Mouse (Mus musculus) lung, postnatal 0 days (tissue): ENCODE results near the gene H2-Q10.

Experiments
- CTCF ChIP-seq: IDR thresholded peaks from 2 replicates; pipeline ENCODE4 v1.5.1; 2016; ENCODE audit warnings: antibody characterized with exemption, mild to moderate bottlenecking
- EP300 ChIP-seq: IDR thresholded peaks from 2 replicates; pipeline ENCODE4 v1.6.1; 2016; ENCODE audit warnings: antibody characterized with exemption, mild to moderate bottlenecking, control low read depth

DNA sequence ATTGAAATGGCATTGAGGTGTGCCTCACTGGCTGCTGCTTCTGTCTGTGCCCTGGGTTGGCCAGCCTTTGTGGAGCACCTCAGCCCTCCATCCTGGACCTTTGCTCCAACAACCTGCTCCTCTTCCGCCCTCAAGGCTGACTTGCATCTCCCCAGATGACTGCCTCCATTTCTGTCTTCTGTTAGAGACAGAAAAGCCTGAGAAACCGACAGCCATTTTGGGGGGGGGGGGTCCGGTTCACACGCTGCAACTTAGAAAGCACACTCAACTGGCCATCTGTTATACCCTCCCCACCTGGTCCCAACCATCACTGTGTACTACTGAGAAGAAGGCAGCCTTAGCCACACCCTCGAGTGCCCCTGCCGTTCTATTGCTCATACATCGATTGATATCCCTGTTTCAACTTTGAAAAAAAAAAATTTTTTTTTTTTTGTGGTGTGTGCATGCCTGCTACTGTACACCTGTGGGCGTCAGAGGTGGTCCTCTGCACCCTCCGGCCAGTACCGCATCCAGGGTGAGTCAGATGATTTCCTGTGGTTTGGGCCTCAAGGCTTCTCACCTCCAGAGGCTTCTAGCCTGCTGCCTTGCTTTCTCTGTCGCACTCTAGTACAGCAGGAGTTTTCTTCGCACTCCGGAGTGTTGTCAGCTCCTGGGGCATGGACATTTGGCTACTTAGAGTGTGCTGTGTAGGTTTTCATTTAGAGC, 37.8 kb downstream of the H2-Q10 start:
- no peak for TF ChIP-seq CTCF
- no peak for TF ChIP-seq EP300
